Mouse (Mus musculus) limb, embryonic 14.5 days (tissue): ENCODE measurements around the gene Pex5. TPM values are rescaled to one million over a fixed set of nuclear protein-coding genes. Genes with fewer than 3 reads are reported as not detected.

Experiments used
- ATAC-seq: fragments of 200-750 bp; cut with Nextera tagmentation; 2 replicates; pipeline ENCODE4 v1.8.0; 2017; ENCODE audit warnings: low read depth, moderate number of reproducible peaks, moderate TSS enrichment; ENCODE audit not compliant: low FRiP score
- DNase-seq: peaks from one replicate; pipeline ENCODE4 v3.0.0-alpha.2; 2015; ENCODE audit warnings: low spot score
- H3K27ac ChIP-seq: fragments of 300-500 bp; sonication (generic); replicated peaks from 2 replicates; pipeline ENCODE4 v1.5.1; 2014; ENCODE audit warnings: low read depth, mild to moderate bottlenecking, low read length, moderate library complexity, mixed read lengths
- H3K27me3 ChIP-seq: fragments of 300-500 bp; sonication (generic); 2 replicates; pipeline ENCODE4 v1.6.1; 2014; ENCODE audit warnings: low read length, mixed read lengths; ENCODE audit not compliant: control insufficient read depth, insufficient read depth
- H3K36me3 ChIP-seq: fragments of 300-500 bp; sonication (generic); 2 replicates; pipeline ENCODE4 v1.6.1; 2014; ENCODE audit warnings: mild to moderate bottlenecking, low read length, moderate library complexity, mixed read lengths; ENCODE audit not compliant: control insufficient read depth, insufficient read depth
- H3K4me1 ChIP-seq: fragments of 300-500 bp; sonication (generic); 2 replicates; pipeline ENCODE4 v1.6.1; 2014; ENCODE audit warnings: antibody characterized with exemption, low read length, mixed read lengths; ENCODE audit not compliant: control insufficient read depth, insufficient read depth
- H3K4me2 ChIP-seq: fragments of 300-500 bp; sonication (generic); replicated peaks from 2 replicates; pipeline ENCODE4 v1.6.1; 2014; ENCODE audit warnings: low read depth, mild to moderate bottlenecking, low read length, moderate library complexity; ENCODE audit not compliant: severe bottlenecking
- H3K4me3 ChIP-seq: fragments of 300-500 bp; sonication (generic); replicated peaks from 2 replicates; pipeline ENCODE4 v1.5.1; 2014; ENCODE audit warnings: low read length
- H3K9ac ChIP-seq: fragments of 300-500 bp; sonication (generic); 2 replicates; pipeline ENCODE4 v1.6.1; 2014; ENCODE audit warnings: mild to moderate bottlenecking, low read depth, low read length, moderate library complexity; ENCODE audit not compliant: severe bottlenecking
- H3K9me3 ChIP-seq: fragments of 300-500 bp; sonication (generic); 2 replicates; pipeline ENCODE4 v1.6.1; 2016; ENCODE audit warnings: low read length; ENCODE audit not compliant: control insufficient read depth
- POLR2A ChIP-seq: fragments of 200-500 bp; IDR thresholded peaks from 2 replicates; pipeline ENCODE4 v1.8.0; 2012; ENCODE audit warnings: inconsistent platforms, mild to moderate bottlenecking, moderate library complexity, borderline replicate concordance; ENCODE audit not compliant: insufficient read depth, insufficient read length; ENCODE audit errors: extremely low read depth
- WGBS: fragments of 180-500 bp; shearing (Covaris S2); extraction: QIAGEN DNeasy Blood & Tissue Kit; methylation state at CpG from one replicate; pipeline ENCODE4 v1.1.7; 2014; 5-methylcytosine and 5-hydroxymethylcytosine counted together
- polyA plus RNA-seq, 2 experiments: library from polyadenylated mRNA; depleted of rRNA in 1 of 2; stranded (reverse) in 1 of 2; unstranded in 1 of 2; fragments of >200 nt; fragmentation: Nextera tagmentation in 1 of 2; extraction: Ambion mirVana in 1 of 2; gene quantifications; 2 replicates each; pipeline versions ENCODE4 v1.2.1 to v1.2.3; 2012 to 2014

Gene Pex5
- polyA plus RNA-seq, 2 experiments, result 34.7 to 53.9 TPM

GRCm38 (mm10) chr6:124376311-124376710 is 38.6 kb downstream of the Pex5 start:
- H3K4me1 ChIP-seq, result no peaks in the 10 kb centered on the region
- H3K4me3 ChIP-seq, result no peak overlapping the region
- TF ChIP-seq POLR2A, result no peak
- no peaks in the 10 kb centered on the region for H3K36me3 ChIP-seq
- H3K27ac ChIP-seq, result no peak overlapping the region
- WGBS, result 93% methylated on average over 5 of the region's 5 CpGs
- H3K9ac ChIP-seq, result no peak overlapping the region
- ATAC-seq (no peak), DNase-seq (no peak)
- H3K27me3 ChIP-seq, result no peaks in the 10 kb centered on the region
- H3K9me3 ChIP-seq, result no peaks in the 10 kb centered on the region
- H3K4me2 ChIP-seq, result no peak overlapping the region

DNA sequence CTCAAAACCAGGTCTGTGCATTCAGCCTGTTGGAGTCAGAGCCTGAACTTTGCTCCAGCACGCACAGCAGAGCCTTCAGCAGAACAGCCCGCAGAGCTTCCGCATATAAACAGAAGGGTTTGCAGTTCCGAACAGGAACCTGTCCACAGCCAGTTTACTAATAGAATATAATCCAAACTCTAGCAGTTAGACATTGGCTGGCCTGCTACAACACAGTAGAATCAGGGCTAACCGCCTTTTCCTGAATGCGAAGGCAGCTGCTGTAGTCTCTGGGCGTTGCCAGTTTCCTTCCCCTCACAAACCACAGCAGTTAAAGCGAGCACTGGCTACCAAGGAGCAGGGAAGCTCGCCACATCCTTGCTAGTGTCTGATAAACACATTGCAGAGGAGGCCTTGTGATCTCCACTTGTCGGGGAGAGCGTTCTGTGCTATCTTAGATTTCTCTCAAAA is 39.4 kb downstream of the Pex5 start:
- Histone ChIP-seq H3K27ac (no peak overlapping the region), H3K9me3 (no peaks in the 10 kb centered on the region), H3K4me1 (no peaks in the 10 kb centered on the region), H3K4me2 (no peak overlapping the region), H3K9ac (no peak overlapping the region), H3K36me3 (no peaks in the 10 kb centered on the region), H3K27me3 (no peaks in the 10 kb centered on the region), H3K4me3 (no peak overlapping the region)
- ATAC-seq, result no peak
- no peak for TF ChIP-seq POLR2A
- DNase-seq, result no peak
- WGBS, result 79% methylated on average over 11 of the region's 11 CpGs

DNA sequence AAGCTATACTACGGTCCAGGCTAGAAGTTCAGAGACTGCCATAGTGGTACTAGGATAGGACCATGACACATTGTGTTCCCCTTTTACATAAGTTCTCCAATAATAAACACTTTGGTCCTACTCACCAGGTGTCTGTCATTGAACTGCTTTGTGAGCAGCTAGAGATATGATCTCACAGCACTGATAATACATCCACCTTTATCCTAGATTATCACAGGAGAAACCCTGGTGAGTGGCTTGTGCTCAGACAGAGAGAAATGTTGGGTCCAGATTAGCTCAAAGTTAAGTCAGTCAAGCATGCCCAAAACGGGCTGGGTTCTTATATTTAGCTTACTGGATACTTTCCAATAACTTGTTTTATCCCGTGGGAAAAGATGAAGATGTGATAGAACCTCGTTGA is 40.2 kb downstream of the Pex5 start:
- no peak for ATAC-seq

DNA sequence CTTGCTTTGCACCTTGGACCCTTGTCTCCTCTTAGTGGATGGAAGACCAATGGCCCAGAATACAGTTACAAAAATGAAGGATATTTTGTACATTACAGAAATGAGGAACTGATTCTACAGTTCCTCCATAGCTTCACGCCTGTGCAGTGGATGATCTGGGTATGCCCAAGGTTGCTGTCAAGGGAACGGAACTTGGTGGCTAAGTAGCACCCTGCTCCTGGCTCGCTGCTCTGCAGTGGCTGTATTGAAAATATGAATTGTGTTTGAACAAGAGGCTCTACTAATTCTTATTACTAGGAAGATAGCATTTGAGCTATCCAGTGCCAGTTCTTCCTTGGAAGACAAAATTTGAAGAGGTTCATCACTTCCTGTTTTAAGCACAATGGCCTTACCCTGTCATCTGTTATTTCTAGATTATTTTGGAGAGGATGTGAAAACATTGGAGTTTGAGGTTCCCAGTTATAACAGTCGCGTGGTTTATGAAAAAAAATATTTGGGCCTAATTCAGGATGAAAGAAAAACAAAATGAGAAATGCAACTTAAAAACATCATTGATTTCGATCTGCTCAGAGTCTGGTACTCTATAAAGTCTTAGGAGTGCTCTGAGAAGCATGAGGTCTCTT is 41.2 kb downstream of the Pex5 start:
- H3K9ac ChIP-seq, result no peak overlapping the region
- H3K27ac ChIP-seq, result no peak overlapping the region
- ATAC-seq (no peak), DNase-seq (no peak)
- H3K36me3 ChIP-seq, result no peaks in the 10 kb centered on the region
- 85% methylated on average over 6 of the region's 6 CpGs for WGBS
- TF ChIP-seq POLR2A, result no peak
- H3K27me3 ChIP-seq, result no peaks in the 10 kb centered on the region
- no peak overlapping the region for H3K4me3 ChIP-seq
- H3K4me2 ChIP-seq, result no peak overlapping the region
- no peaks in the 10 kb centered on the region for H3K4me1 ChIP-seq
- no peaks in the 10 kb centered on the region for H3K9me3 ChIP-seq

More for the DNA sequence above, 40.2 kb downstream of the Pex5 start:
- Histone ChIP-seq H3K36me3 (no peaks in the 10 kb centered on the region), H3K27ac (no peak overlapping the region), H3K4me2 (no peak overlapping the region), H3K9ac (no peak overlapping the region), H3K9me3 (no peaks in the 10 kb centered on the region), H3K4me1 (no peaks in the 10 kb centered on the region), H3K27me3 (no peaks in the 10 kb centered on the region), H3K4me3 (no peak overlapping the region)
- DNase-seq, result no peak
- TF ChIP-seq POLR2A, result no peak
- 78% methylated on average over 4 of the region's 4 CpGs for WGBS

DNA sequence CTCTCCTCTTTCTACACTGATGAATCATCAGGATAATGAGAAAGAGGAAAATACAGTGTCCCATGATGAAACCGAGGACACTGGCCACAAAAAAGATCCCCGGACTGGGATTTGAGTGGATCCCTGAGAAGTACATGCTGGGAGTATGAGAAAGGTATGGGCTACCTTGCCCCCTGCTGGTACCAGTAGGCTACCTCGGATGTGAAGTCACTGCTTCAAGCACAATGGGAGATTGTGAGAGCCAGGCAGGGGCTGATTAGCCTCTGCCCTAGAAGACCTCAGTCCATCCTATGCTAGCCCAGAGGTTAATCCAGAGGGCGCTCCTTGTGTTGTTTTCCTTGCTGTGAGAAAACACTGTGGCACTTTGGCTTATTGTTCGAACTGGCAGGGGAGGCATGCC is 50.5 kb downstream of the Pex5 start:
- Histone ChIP-seq H3K4me1 (no peaks in the 10 kb centered on the region), H3K27ac (no peak overlapping the region), H3K4me2 (no peak overlapping the region), H3K9ac (no peak overlapping the region), H3K27me3 (no peaks in the 10 kb centered on the region), H3K4me3 (no peak overlapping the region), H3K36me3 (no peaks in the 10 kb centered on the region), H3K9me3 (no peaks in the 10 kb centered on the region)
- 68% methylated on average over 5 of the region's 5 CpGs for WGBS
- no peak for TF ChIP-seq POLR2A
- no peak for DNase-seq
- no peak for ATAC-seq

- no peak overlapping the region for H3K4me2 ChIP-seq
- no peaks in the 10 kb centered on the region for H3K4me1 ChIP-seq
- DNase-seq (no peak), ATAC-seq (no peak)
- no peaks in the 10 kb centered on the region for H3K27me3 ChIP-seq
- no peak overlapping the region for H3K27ac ChIP-seq
- no peaks in the 10 kb centered on the region for H3K9me3 ChIP-seq
- 48% methylated on average over 6 of the region's 6 CpGs for WGBS
- no peaks in the 10 kb centered on the region for H3K36me3 ChIP-seq
- no peak for TF ChIP-seq POLR2A
- no peak overlapping the region for H3K9ac ChIP-seq
- no peak overlapping the region for H3K4me3 ChIP-seq
These were observed 54.3 kb downstream of the Pex5 start for GRCm38 (mm10) chr6:124360549-124360948.
